Mouse (Mus musculus) midbrain, embryonic 12.5 days (tissue): Measurements from ENCODE around the gene Itga9. TPM values are rescaled to one million over a fixed set of nuclear protein-coding genes. Genes with fewer than 3 reads are reported as not detected.

Experiments used
- ATAC-seq: fragments of 200-750 bp; cut with Nextera tagmentation; 2 replicates; pipeline ENCODE4 v1.8.0; 2017; ENCODE audit warnings: low read depth, moderate TSS enrichment, moderate library complexity; ENCODE audit not compliant: low FRiP score
- H3K27ac ChIP-seq: fragments of 300-500 bp; sonication (generic); replicated peaks from 2 replicates; pipeline ENCODE4 v1.5.1; 2016; ENCODE audit warnings: mild to moderate bottlenecking
- H3K27me3 ChIP-seq: fragments of 300-500 bp; sonication (generic); 2 replicates; pipeline ENCODE4 v1.6.1; 2016; ENCODE audit warnings: mild to moderate bottlenecking
- H3K36me3 ChIP-seq: fragments of 300-500 bp; sonication (generic); 2 replicates; pipeline ENCODE4 v1.6.1; 2016
- H3K4me1 ChIP-seq: fragments of 300-500 bp; sonication (generic); 2 replicates; pipeline ENCODE4 v1.6.1; 2016
- H3K4me2 ChIP-seq: fragments of 300-500 bp; sonication (generic); replicated peaks from 2 replicates; pipeline ENCODE4 v1.6.1; 2016; ENCODE audit warnings: mild to moderate bottlenecking, moderate library complexity
- H3K4me3 ChIP-seq: fragments of 300-500 bp; sonication (generic); 2 replicates; pipeline ENCODE4 v1.5.1; 2016; ENCODE audit warnings: mild to moderate bottlenecking
- H3K9ac ChIP-seq: fragments of 300-500 bp; sonication (generic); replicated peaks from 2 replicates; pipeline ENCODE4 v1.6.1; 2016; ENCODE audit warnings: mild to moderate bottlenecking, moderate library complexity
- H3K9me3 ChIP-seq: fragments of 300-500 bp; sonication (generic); 2 replicates; pipeline ENCODE4 v1.6.1; 2016; ENCODE audit warnings: mild to moderate bottlenecking
- WGBS: fragments of 180-500 bp; shearing (Covaris S2); methylation state at CpG from one replicate; pipeline ENCODE4 v1.1.7; 2016; 5-methylcytosine and 5-hydroxymethylcytosine counted together
- polyA plus RNA-seq: library from polyadenylated mRNA; unstranded; fragments of >200 nt; fragmentation: Nextera tagmentation; extraction: Ambion mirVana; gene quantifications from 2 replicates; pipeline ENCODE4 v1.2.1, GENCODE M21; 2016

Gene Itga9
- polyA plus RNA-seq, 1 experiment from 2014 or later = 10.6 TPM

DNA sequence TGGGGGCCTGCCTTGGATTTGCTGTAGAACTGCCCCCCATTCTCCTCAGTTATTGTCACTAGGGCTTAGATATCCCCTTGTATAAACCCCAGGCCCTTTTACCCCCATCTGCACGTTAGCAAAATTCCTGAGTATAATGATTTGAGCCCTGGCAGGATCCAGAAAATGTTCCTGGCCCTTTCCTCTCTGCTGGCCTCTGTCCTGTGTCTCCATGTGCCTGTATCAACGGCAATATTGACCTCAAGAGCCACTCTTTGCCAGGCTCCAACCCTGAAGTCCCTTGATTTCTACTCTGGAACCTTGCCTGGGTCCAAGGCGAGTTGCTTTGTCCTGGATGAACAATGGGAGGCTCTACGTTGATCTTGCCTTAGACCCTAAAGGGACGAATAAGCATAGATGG, 131.8 kb downstream of the Itga9 start:
- Histone ChIP-seq H3K27me3 (no peaks in the 10 kb centered on the region), H3K9ac (no peak overlapping the region), H3K4me2 (no peak overlapping the region), H3K36me3 (no peaks in the 10 kb centered on the region), H3K27ac (no peak overlapping the region), H3K4me1 (no peaks in the 10 kb centered on the region), H3K4me3 (no peak overlapping the region), H3K9me3 (no peaks in the 10 kb centered on the region)
- ATAC-seq = no peak
- whole genome bisulfite sequencing = 79% methylated on average over 5 of the region's 5 CpGs

DNA sequence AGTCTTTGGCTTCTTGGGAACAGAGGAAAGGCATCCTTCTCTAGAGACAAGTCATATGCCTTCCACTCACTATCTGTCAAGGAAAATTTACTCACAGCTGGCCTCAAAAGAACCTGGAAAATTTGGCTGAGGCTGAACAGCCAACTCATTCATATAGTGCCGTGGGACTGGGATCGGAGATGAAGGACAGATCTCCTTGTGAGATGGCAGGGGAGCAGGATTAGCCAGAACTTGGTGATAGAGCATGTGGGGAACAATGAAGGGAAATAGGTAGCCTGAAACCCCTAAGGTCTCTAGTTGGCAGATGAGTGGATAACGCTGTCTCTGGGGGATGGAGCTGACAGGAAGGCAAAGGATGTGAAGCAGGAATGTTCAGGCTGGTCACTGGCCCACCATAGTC, 132.6 kb downstream of the Itga9 start:
- Histone ChIP-seq H3K27ac (no peak overlapping the region), H3K9me3 (no peaks in the 10 kb centered on the region), H3K4me2 (no peak overlapping the region), H3K27me3 (no peaks in the 10 kb centered on the region), H3K4me1 (no peaks in the 10 kb centered on the region), H3K36me3 (no peaks in the 10 kb centered on the region), H3K9ac (no peak overlapping the region), H3K4me3 (no peak overlapping the region)
- no peak for ATAC-seq
- 89% methylated on average over 3 of the region's 3 CpGs for WGBS

DNA sequence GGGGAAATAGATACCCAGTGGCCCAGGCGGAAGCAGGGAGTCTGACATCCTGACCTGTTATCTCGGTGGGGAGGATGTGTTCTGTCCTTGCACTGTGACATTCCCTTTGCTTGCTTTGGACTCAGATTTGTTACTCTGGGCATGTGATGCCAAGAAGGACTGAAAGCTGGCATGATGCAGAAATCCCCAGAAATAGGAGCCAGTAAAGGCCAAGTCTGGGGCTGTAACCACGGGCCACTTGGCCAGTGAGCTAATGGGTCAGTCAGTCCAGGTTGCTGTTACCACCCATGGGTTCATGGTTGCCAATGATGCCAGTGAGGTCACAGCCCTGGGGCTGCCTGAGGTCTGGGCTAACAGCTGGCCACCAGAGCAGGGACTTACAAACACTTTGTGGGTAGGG, 133.2 kb downstream of the Itga9 start:
- no peaks in the 10 kb centered on the region for H3K9me3 ChIP-seq
- WGBS = 91% methylated on average over 3 of the region's 3 CpGs
- ATAC-seq = no peak

DNA sequence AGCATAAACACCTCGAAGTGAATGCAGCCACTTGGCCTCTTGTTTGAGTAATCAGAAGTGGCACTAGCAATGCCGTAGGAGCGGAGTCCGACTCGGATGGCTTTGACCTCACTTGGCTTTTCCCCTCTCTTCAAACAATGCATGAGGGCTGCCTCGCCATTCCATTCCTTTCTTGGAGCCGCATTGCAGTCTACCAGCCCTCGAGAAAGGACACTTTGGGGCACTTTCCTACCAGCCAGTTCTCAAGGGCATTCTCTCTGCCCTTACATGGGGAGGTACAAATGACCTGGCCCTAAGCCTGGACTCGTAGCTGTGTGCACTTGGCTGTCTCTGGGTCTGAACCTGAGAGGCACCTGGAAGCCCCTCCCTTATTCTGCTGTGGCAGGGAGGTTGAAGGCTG, 134.8 kb downstream of the Itga9 start:
- Histone ChIP-seq H3K9ac (no peak overlapping the region), H3K27ac (no peak overlapping the region), H3K4me1 (no peaks in the 10 kb centered on the region), H3K36me3 (no peaks in the 10 kb centered on the region), H3K4me2 (no peak overlapping the region), H3K9me3 (no peaks in the 10 kb centered on the region), H3K27me3 (no peaks in the 10 kb centered on the region), H3K4me3 (no peak overlapping the region)
- ATAC-seq = no peak
- 77% methylated on average over 9 of the region's 9 CpGs for WGBS

More for the DNA sequence above, 133.2 kb downstream of the Itga9 start:
- no peaks in the 10 kb centered on the region for H3K27me3 ChIP-seq
- no peak overlapping the region for H3K27ac ChIP-seq
- no peak overlapping the region for H3K4me2 ChIP-seq
- H3K36me3 ChIP-seq = no peaks in the 10 kb centered on the region
- H3K9ac ChIP-seq = no peak overlapping the region
- H3K4me3 ChIP-seq = no peak overlapping the region
- no peaks in the 10 kb centered on the region for H3K4me1 ChIP-seq

DNA sequence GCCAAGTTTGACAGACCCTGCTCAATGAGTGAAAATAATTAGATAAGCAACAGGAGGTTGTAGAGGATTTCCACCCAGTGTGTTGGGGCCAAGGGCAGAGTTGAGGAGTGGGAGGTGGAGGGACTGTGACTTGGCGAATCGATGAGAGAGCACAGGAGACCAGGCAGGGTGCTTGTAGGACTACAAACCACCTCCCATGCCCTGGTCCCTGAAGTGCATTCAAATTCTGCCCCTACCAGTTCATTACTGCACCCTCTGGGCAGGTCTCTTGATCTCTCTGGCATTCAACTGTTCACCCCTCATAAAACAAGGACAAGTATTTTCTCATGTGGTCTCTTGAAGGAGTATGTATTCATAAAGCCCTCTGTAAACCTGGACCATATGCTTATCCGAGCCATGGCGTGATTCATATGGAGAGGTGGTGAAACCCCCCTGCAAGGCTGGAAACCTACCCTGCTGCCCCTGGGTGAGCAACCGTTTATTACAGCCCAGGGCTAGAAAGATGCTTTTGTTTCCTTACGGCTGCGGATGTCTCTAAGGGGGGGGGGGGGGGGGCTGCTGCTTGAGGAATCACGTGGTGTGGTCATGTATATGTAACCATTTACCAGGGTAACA, 143.0 kb downstream of the Itga9 start:
- Histone ChIP-seq H3K4me3 (no peak overlapping the region), H3K36me3 (no peaks in the 10 kb centered on the region), H3K27ac (no peak overlapping the region), H3K9ac (no peak overlapping the region), H3K9me3 (no peaks in the 10 kb centered on the region), H3K4me2 (no peak overlapping the region), H3K4me1 (peaks cover 4% of the 10 kb centered on the region; the same call in 1 of the 2 replicates), H3K27me3 (no peaks in the 10 kb centered on the region)
- 0 out of 2 replicates have a peak, but pooled peaks have one; percentile 27 for ATAC-seq
- WGBS = 51% methylated on average over 8 of the region's 8 CpGs

DNA sequence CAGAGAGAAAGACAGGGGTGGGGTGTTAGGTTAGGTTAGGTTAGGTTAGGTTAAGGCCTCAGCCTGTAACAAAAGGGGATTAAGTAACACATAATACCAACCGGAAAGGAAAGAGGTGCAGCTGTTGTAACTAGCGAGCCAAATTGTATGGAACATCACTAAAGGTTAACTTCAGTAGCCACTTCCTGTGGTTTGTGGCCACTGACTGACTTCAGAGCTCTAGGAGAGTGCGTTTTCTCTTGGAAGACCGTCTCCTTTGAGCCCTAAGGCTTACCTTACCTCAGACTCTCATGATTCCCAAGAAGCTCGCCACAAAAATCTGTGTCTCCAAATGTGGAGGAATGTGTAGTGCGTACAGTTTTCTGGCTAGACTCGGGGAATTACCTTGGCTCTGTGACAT, 144.3 kb downstream of the Itga9 start:
- Histone ChIP-seq H3K27me3 (no peaks in the 10 kb centered on the region), H3K4me3 (no peak overlapping the region), H3K4me2 (no peak overlapping the region), H3K9me3 (no peaks in the 10 kb centered on the region), H3K27ac (no peak overlapping the region), H3K36me3 (no peaks in the 10 kb centered on the region), H3K9ac (no peak overlapping the region), H3K4me1 (peaks cover 4% of the 10 kb centered on the region; the same call in 1 of the 2 replicates)
- 77% methylated on average over 7 of the region's 7 CpGs for WGBS
- no peak for ATAC-seq

DNA sequence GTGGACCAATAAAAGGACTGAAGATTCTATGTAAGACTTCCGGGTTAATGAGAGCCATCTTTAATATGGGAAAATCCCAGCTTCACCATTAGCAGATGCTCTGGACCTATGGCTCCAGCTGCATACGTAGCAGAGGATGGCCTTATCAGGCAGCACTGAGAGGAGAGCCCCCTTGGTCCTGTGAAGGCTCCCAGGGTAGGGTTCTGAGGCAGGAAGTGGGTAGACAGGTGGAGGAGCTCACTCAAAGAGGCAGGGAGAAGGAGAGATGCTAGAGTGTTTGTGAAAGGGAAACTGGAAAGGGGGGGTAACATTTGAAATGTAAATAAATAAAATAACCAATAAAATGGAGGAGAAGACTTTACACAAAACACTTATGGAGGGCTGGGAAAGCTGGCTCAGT, 145.9 kb downstream of the Itga9 start:
- H3K27me3 ChIP-seq = no peaks in the 10 kb centered on the region
- no peak for ATAC-seq
- no peak overlapping the region for H3K4me3 ChIP-seq
- H3K4me2 ChIP-seq = no peak overlapping the region
- no peaks in the 10 kb centered on the region for H3K9me3 ChIP-seq
- no peak overlapping the region for H3K27ac ChIP-seq
- 89% methylated on average over 2 of the region's 2 CpGs for WGBS
- peaks cover 4% of the 10 kb centered on the region; the same call in 1 of the 2 replicates for H3K4me1 ChIP-seq
- H3K9ac ChIP-seq = no peak overlapping the region
- H3K36me3 ChIP-seq = no peaks in the 10 kb centered on the region

DNA sequence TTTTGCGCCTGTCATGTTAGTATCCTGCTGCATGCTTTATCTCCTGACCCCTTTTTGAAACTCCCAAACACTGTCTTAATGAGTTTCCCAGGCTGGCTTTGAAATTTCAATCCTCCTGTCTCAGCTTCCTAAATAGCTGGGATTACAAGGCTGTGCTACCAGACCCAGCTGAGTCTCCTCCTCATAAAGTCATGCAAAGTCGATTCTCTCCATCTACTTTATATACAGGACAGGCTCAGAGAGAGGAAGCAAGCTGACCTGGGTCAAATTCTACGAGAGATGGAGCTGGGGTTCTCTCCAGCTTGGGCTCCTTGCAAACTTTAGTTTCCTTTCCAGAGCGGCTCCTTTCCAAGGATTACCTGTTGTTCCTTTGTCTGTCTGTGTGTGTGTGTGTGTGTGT, 153.0 kb downstream of the Itga9 start:
- Histone ChIP-seq H3K4me1 (peaks cover 8% of the 10 kb centered on the region), H3K27me3 (no peaks in the 10 kb centered on the region), H3K9ac (no peak overlapping the region), H3K9me3 (no peaks in the 10 kb centered on the region), H3K4me3 (no peak overlapping the region), H3K36me3 (no peaks in the 10 kb centered on the region), H3K4me2 (no peak overlapping the region), H3K27ac (no peak overlapping the region)
- ATAC-seq = no peak
- 51% methylated on average over 4 of the region's 4 CpGs for WGBS

DNA sequence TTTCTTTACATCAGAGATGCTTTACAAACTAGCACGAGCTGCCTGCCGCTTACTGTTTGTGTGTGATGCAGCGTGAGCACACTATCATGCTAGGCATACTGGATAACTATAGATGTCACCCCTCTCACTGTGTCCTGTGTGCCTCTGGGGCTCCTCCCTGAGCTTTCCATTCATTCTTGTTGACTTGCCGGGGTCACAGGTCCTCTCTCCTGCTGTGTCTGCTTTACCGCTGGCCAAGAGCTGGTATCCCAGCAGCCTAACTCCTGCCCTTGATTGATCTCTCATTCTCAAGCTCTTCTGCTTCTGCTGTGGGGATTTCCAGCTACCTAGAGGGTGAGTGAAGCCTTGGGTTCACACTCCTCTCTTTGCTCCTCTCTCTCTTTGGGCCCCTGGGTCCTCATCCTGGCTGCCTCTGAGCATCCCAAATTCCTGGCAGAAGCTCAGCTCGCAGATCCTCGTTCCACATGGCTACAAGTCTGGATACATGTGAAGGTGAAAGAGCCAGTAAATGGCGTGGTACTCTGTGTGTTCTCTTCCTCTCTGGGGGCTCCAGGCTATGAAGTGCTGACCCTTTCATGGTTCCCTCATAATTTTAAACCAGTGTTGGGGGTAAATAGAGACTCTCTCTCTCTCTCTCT, 155.6 kb downstream of the Itga9 start:
- no peak overlapping the region for H3K9ac ChIP-seq
- peaks cover 8% of the 10 kb centered on the region for H3K4me1 ChIP-seq
- H3K4me2 ChIP-seq = no peak overlapping the region
- H3K27me3 ChIP-seq = no peaks in the 10 kb centered on the region
- no peak for ATAC-seq
- WGBS = 39% methylated on average over 8 of the region's 8 CpGs
- no peaks in the 10 kb centered on the region for H3K9me3 ChIP-seq
- no peak overlapping the region for H3K4me3 ChIP-seq
- H3K27ac ChIP-seq = no peak overlapping the region
- no peaks in the 10 kb centered on the region for H3K36me3 ChIP-seq

DNA sequence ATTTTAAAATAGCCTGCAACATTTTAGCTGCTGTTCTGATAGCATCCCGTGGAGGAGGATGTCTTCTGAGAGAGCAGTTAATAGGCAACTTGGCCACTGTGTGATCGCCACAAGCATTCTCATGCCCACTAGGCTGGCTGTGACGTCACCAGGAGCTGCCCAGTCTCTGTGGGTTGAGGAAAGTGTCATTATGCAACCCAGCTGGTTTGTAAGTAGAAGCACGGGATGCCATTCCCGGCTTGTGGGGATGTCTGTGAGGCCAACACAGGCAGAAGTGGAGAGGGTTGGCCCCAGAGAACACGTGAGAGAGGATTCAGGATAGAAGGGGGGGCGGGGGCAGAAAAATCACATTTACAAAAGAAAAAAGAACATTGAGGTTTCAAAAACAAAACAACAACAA, 156.3 kb downstream of the Itga9 start:
- H3K4me3 ChIP-seq = no peak overlapping the region
- H3K36me3 ChIP-seq = no peaks in the 10 kb centered on the region
- H3K27me3 ChIP-seq = no peaks in the 10 kb centered on the region
- no peak for ATAC-seq
- H3K9ac ChIP-seq = no peak overlapping the region
- H3K9me3 ChIP-seq = no peaks in the 10 kb centered on the region
- 51% methylated on average over 7 of the region's 7 CpGs for WGBS
- H3K4me1 ChIP-seq = peaks cover 8% of the 10 kb centered on the region
- H3K4me2 ChIP-seq = no peak overlapping the region
- H3K27ac ChIP-seq = no peak overlapping the region

DNA sequence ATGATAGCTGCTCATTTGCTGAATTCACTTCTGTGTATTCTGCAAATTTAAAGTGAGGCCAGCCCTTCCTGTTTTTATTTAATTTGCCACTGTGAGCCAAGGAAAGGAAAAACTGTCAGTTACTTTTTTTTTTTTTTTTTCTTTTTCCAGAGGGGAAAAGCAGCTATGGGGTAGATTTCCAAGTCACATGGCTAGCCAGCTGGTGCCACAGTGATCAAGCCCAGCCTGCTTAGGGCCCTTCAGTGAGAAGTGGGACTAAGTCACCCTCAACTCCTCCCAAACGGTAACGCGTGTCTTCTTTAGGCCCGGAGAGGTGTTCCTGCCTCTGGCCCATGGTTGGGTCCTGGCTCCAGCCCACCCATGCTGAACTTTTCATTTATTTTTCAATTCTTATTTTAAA, 156.7 kb downstream of the Itga9 start:
- Histone ChIP-seq H3K4me1 (peaks cover 8% of the 10 kb centered on the region), H3K4me3 (no peak overlapping the region), H3K27ac (no peak overlapping the region), H3K9ac (no peak overlapping the region), H3K4me2 (no peak overlapping the region), H3K27me3 (no peaks in the 10 kb centered on the region), H3K9me3 (no peaks in the 10 kb centered on the region), H3K36me3 (no peaks in the 10 kb centered on the region)
- WGBS = 80% methylated on average over 4 of the region's 4 CpGs
- ATAC-seq = no peak

DNA sequence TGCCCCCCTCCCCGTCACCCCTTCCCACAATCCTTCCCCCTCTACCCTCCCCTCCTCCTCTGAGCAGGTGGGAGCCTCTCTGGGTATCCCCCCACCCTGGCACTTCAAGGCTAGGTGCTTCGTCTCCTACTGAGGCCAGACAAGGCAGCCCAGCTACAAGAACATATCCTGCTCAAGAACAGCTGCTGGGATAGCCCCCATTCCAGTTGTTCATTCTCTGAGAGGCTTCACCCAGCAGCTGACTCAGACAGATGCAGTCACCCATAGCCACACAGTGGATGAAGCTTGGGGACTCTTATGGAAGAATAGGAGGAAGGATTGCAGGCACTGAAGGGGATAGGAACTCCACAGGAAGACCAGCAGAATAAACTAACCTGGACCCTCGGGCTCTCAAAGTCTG, 157.2 kb downstream of the Itga9 start:
- 81% methylated on average over 3 of the region's 3 CpGs for WGBS
- H3K9me3 ChIP-seq = no peaks in the 10 kb centered on the region
- no peak overlapping the region for H3K9ac ChIP-seq
- no peak overlapping the region for H3K4me2 ChIP-seq
- no peaks in the 10 kb centered on the region for H3K27me3 ChIP-seq
- peaks cover 10% of the 10 kb centered on the region for H3K4me1 ChIP-seq
- H3K36me3 ChIP-seq = no peaks in the 10 kb centered on the region
- no peak for ATAC-seq
- H3K4me3 ChIP-seq = no peak overlapping the region
- no peak overlapping the region for H3K27ac ChIP-seq

DNA sequence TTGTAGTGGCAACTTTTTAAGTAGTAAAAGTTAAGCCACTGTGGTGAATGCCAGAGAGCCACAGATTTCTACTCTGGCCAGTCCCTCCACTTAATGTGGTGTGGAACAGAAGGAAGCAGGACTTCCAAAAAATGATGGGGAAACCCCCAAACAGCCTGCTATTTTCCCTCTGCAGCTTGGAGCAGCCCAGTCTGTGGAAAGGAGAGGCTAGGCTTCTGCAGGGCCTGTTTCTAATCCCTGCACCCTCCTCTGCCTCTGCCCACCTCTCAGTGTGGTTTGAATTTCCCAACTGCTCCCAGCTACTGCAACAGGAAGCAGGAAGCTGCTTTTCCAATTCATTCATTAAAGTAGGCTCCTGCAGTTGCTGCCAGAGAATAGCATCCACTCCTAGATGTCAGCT, 158.6 kb downstream of the Itga9 start:
- Histone ChIP-seq H3K27me3 (no peaks in the 10 kb centered on the region), H3K4me2 (no peak overlapping the region), H3K9me3 (no peaks in the 10 kb centered on the region), H3K9ac (no peak overlapping the region), H3K27ac (no peak overlapping the region), H3K4me1 (peaks cover 12% of the 10 kb centered on the region), H3K4me3 (no peak overlapping the region), H3K36me3 (no peaks in the 10 kb centered on the region)
- ATAC-seq = no peak
